Mouse (Mus musculus) ES-E14 (cell line): ENCODE results near the gene Slc6a8. TPM values are rescaled to one million over a fixed set of nuclear protein-coding genes. Genes with fewer than 3 reads are reported as not detected.

Experiments used
- DNase-seq: peaks from one replicate; pipeline ENCODE4 v3.0.0-alpha.2; 2013; ENCODE audit warnings: low read depth, low spot score
- H3K27ac ChIP-seq: 2 replicates; pipeline ENCODE4 v1.5.1; 2012; ENCODE audit warnings: low read depth, mild to moderate bottlenecking, low read length, moderate library complexity, mixed read lengths; ENCODE audit not compliant: poor library complexity, insufficient read depth, severe bottlenecking
- H3K36me3 ChIP-seq: 2 replicates; pipeline ENCODE4 v1.6.1; 2012; ENCODE audit warnings: mild to moderate bottlenecking, low read length, moderate library complexity, mixed read lengths; ENCODE audit not compliant: control insufficient read depth, poor library complexity, insufficient read depth, severe bottlenecking
- H3K4me1 ChIP-seq, 2 experiments: fragments of 150-350 bp in 1 of 2; sonication (generic) in 1 of 2; 2 replicates each; pipeline ENCODE4 v1.6.1; 2012; ENCODE audit warnings: low read length in 2 of 2, mild to moderate bottlenecking in 1 of 2, mixed read lengths in 1 of 2; ENCODE audit not compliant: control insufficient read depth in 2 of 2, insufficient read depth in 2 of 2, poor library complexity in 1 of 2
- H3K4me3 ChIP-seq, 2 experiments: fragments of 150-350 bp in 1 of 2; sonication (generic) in 1 of 2; 2 replicates each; pipeline ENCODE4 v1.5.1; 2012; ENCODE audit warnings: low read length in 2 of 2, low read depth in 1 of 2, mild to moderate bottlenecking in 1 of 2, mixed read lengths in 1 of 2; ENCODE audit not compliant: insufficient read depth in 1 of 2, poor library complexity in 1 of 2, severe bottlenecking in 1 of 2
- H3K9ac ChIP-seq: 2 replicates; pipeline ENCODE4 v1.6.1; 2012; ENCODE audit warnings: low read depth, mild to moderate bottlenecking, low read length, mixed read lengths; ENCODE audit not compliant: poor library complexity, insufficient read depth, severe bottlenecking
- H3K9me3 ChIP-seq: fragments of 150-350 bp; sonication (generic); 2 replicates; pipeline ENCODE4 v1.6.1; 2012; ENCODE audit warnings: low read depth, mild to moderate bottlenecking, low read length; ENCODE audit not compliant: control insufficient read depth, insufficient read depth
- CHD2 ChIP-seq: IDR thresholded peaks from 2 replicates; pipeline ENCODE4 v1.6.1; 2014; ENCODE audit warnings: mild to moderate bottlenecking, low read depth, low read length, inconsistent platforms
- HCFC1 ChIP-seq: IDR thresholded peaks from 2 replicates; pipeline ENCODE4 v1.6.1; 2012; ENCODE audit warnings: low read length, inconsistent platforms, borderline replicate concordance; ENCODE audit not compliant: insufficient read depth
- MAFK ChIP-seq: IDR thresholded peaks from 2 replicates; pipeline ENCODE4 v1.6.1; 2014; ENCODE audit warnings: mild to moderate bottlenecking, low read depth, low read length, inconsistent platforms; ENCODE audit not compliant: insufficient read depth
- ZC3H11A ChIP-seq: IDR thresholded peaks from 2 replicates; pipeline ENCODE4 v1.6.1; 2012; ENCODE audit warnings: low read depth, mild to moderate bottlenecking, inconsistent platforms, low read length, borderline replicate concordance
- ZNF384 ChIP-seq: IDR thresholded peaks from 2 replicates; pipeline ENCODE4 v1.6.1; 2012; ENCODE audit warnings: low read depth, low read length, inconsistent platforms
- in situ Hi-C, 2 experiments: fragments of 600-800 bp; cut with MboI; formaldehyde crosslinking; loops; one replicate each; pipeline ENCODE4 v1.15.1; 2025; ENCODE audit warnings: low sequenced_read_pairs in 2 of 2, inconsistent platforms in 1 of 2; ENCODE audit not compliant: unreplicated experiment in 2 of 2
- total RNA-seq: library from RNA; depleted of rRNA; stranded (reverse); fragments of 300-350 nt; gene quantifications from 2 replicates; pipeline ENCODE4 v1.2.3, GENCODE M21; 2012

The Slc6a8 gene
- total RNA-seq, 1 experiment, result 83.4 TPM

- H3K27ac ChIP-seq, result no peak overlapping the region
- peaks cover 0 to 7% of the 10 kb centered on the region in 2 experiments; a peak in 1 of 4 replicates for H3K4me1 ChIP-seq
- no peak for DNase-seq
- no peaks in the 10 kb centered on the region for H3K36me3 ChIP-seq
- no peak overlapping the region; a peak in 1 of 4 replicates for H3K4me3 ChIP-seq
- H3K9ac ChIP-seq, result no peak overlapping the region; the same call in 1 of the 2 replicates
- TF ChIP-seq MAFK (no peak), ZC3H11A (peak; percentile 86; the same call in 1 of the 2 replicates)
- H3K9me3 ChIP-seq, result no peaks in the 10 kb centered on the region
- in situ Hi-C loops, result loop anchor here in 1 of 2 experiments (10.0 to 25.0 kb wide), 2 partner anchors 79 to 617 kb away; partner anchors contain the start of gene Pnma5
Observed at GRCm38 (mm10) chrX:73654177-73654576, 18.8 kb upstream of the Slc6a8 start.

GRCm38 (mm10) chrX:73655529-73655928 is 17.4 kb upstream of the Slc6a8 start:
- Histone ChIP-seq H3K36me3 (no peaks in the 10 kb centered on the region), H3K27ac (no peak overlapping the region), H3K4me1 (peaks cover 0 to 7% of the 10 kb centered on the region in 2 experiments; a peak in 1 of 4 replicates), H3K9ac (no peak overlapping the region), H3K4me3 (no peak overlapping the region), H3K9me3 (no peaks in the 10 kb centered on the region)
- TF ChIP-seq ZNF384, result no peak
- TF ChIP-seq MAFK, result no peak
- no peak for TF ChIP-seq HCFC1
- TF ChIP-seq CHD2, result no peak
- TF ChIP-seq ZC3H11A, result no peak
- no peak for DNase-seq
- in situ Hi-C loops, result loop anchor here in 1 of 2 experiments (10.0 to 25.0 kb wide), 2 partner anchors 81 to 618 kb away; partner anchors contain the start of gene Pnma5

- Histone ChIP-seq H3K4me1 (peaks cover 0 to 7% of the 10 kb centered on the region in 2 experiments; a peak in 1 of 4 replicates), H3K27ac (no peak overlapping the region), H3K9me3 (no peaks in the 10 kb centered on the region), H3K36me3 (no peaks in the 10 kb centered on the region), H3K4me3 (no peak overlapping the region), H3K9ac (no peak overlapping the region)
- DNase-seq, result no peak
- TF ChIP-seq HCFC1, result no peak
- no peak for TF ChIP-seq CHD2
- no peak for TF ChIP-seq ZNF384
- TF ChIP-seq ZC3H11A, result no peak
- TF ChIP-seq MAFK, result no peak
- in situ Hi-C loops, result loop anchor here in 1 of 2 experiments (10.0 to 25.0 kb wide), 2 partner anchors 84 to 621 kb away; partner anchors contain the start of gene Pnma5
Observed at GRCm38 (mm10) chrX:73658391-73658790, 14.6 kb upstream of the Slc6a8 start.

- no peaks in the 10 kb centered on the region for H3K9me3 ChIP-seq
- H3K4me1 ChIP-seq, result peaks cover 0 to 7% of the 10 kb centered on the region in 2 experiments; a peak in 1 of 4 replicates
- in situ Hi-C loops, result loop anchor here in 1 of 2 experiments (10.0 to 25.0 kb wide), 2 partner anchors 84 to 622 kb away; partner anchors contain the start of gene Pnma5
- no peak for DNase-seq
- H3K27ac ChIP-seq, result no peak overlapping the region
- TF ChIP-seq CHD2 (no peak), ZNF384 (no peak), ZC3H11A (no peak), HCFC1 (no peak), MAFK (no peak)
- peak overlapping the region; percentile 56 to 69; a peak in 3 of 4 replicates for H3K4me3 ChIP-seq
- no peaks in the 10 kb centered on the region for H3K36me3 ChIP-seq
- H3K9ac ChIP-seq, result peak overlapping the region; percentile 23; the same call in 1 of the 2 replicates
Observed at GRCm38 (mm10) chrX:73658936-73659574, 13.9 kb upstream of the Slc6a8 start.
